Mouse (Mus musculus) forebrain, embryonic 15.5 days (tissue): ENCODE data around the gene Mdga1. TPM values are rescaled to one million over a fixed set of nuclear protein-coding genes. Genes with fewer than 3 reads are reported as not detected.

Experiments used
- ATAC-seq: fragments of 200-750 bp; cut with Nextera tagmentation; replicated peaks from 2 replicates; pipeline ENCODE4 v1.8.0; 2017; ENCODE audit warnings: mild to moderate bottlenecking, moderate TSS enrichment, moderate library complexity
- H3K27ac ChIP-seq: fragments of 300-500 bp; sonication (generic); replicated peaks from 2 replicates; pipeline ENCODE4 v1.5.1; 2015; ENCODE audit warnings: mild to moderate bottlenecking, inconsistent platforms
- H3K27me3 ChIP-seq: fragments of 300-500 bp; sonication (generic); 2 replicates; pipeline ENCODE4 v1.6.1; 2015; ENCODE audit warnings: inconsistent platforms
- H3K36me3 ChIP-seq: fragments of 300-500 bp; sonication (generic); 2 replicates; pipeline ENCODE4 v1.6.1; 2015; ENCODE audit warnings: mild to moderate bottlenecking, inconsistent platforms
- H3K4me1 ChIP-seq: fragments of 300-500 bp; sonication (generic); 2 replicates; pipeline ENCODE4 v1.6.1; 2015; ENCODE audit warnings: inconsistent platforms
- H3K4me2 ChIP-seq: fragments of 300-500 bp; sonication (generic); replicated peaks from 2 replicates; pipeline ENCODE4 v1.6.1; 2015; ENCODE audit warnings: mild to moderate bottlenecking, inconsistent platforms
- H3K4me3 ChIP-seq: fragments of 300-500 bp; sonication (generic); 2 replicates; pipeline ENCODE4 v1.5.1; 2015; ENCODE audit warnings: mild to moderate bottlenecking, inconsistent platforms
- H3K9ac ChIP-seq: fragments of 300-500 bp; sonication (generic); replicated peaks from 2 replicates; pipeline ENCODE4 v1.6.1; 2015; ENCODE audit warnings: mild to moderate bottlenecking, inconsistent platforms
- H3K9me3 ChIP-seq: fragments of 300-500 bp; sonication (generic); 2 replicates; pipeline ENCODE4 v1.6.1; 2016; ENCODE audit warnings: inconsistent platforms
- WGBS: fragments of 180-500 bp; shearing (Covaris S2); methylation state at CpG from one replicate; pipeline ENCODE4 v1.1.7; 2015; ENCODE audit warnings: mixed read lengths; 5-methylcytosine and 5-hydroxymethylcytosine counted together
- polyA plus RNA-seq: library from polyadenylated mRNA; unstranded; fragments of >200 nt; fragmentation: Nextera tagmentation; extraction: Ambion mirVana; gene quantifications from 2 replicates; pipeline ENCODE4 v1.2.1, GENCODE M21; 2015

The Mdga1 gene
- polyA plus RNA-seq, 1 experiment from 2014 or later, result 13.4 TPM

DNA sequence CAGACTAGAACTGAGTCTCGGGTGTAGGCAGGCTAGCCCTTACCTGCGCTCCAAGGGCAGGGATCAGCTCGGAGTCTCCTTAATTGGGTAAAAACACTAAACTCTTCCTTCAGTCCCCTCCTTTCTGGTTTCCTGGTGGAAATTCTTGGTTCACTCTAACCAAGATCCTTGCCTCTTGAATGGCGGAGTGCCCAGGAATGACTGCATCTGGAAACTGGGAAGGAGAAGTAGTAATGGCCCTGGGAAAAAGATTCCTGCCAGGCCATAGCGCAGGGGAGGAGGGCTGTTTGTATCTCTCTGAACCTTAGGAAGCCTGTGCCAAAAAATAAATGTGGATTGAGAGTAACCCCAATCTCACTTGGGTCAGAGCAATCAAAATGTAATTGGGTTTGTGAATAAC lies 30.9 kb downstream of the Mdga1 start:
- Histone ChIP-seq H3K9ac (no peak overlapping the region), H3K4me3 (no peak overlapping the region), H3K9me3 (no peaks in the 10 kb centered on the region), H3K36me3 (no peaks in the 10 kb centered on the region), H3K4me2 (no peak overlapping the region), H3K4me1 (no peaks in the 10 kb centered on the region), H3K27me3 (peaks cover 19% of the 10 kb centered on the region; the same call in 1 of the 2 replicates), H3K27ac (no peak overlapping the region)
- no peak for ATAC-seq
- WGBS, result 87% methylated on average over 5 of the region's 5 CpGs

DNA sequence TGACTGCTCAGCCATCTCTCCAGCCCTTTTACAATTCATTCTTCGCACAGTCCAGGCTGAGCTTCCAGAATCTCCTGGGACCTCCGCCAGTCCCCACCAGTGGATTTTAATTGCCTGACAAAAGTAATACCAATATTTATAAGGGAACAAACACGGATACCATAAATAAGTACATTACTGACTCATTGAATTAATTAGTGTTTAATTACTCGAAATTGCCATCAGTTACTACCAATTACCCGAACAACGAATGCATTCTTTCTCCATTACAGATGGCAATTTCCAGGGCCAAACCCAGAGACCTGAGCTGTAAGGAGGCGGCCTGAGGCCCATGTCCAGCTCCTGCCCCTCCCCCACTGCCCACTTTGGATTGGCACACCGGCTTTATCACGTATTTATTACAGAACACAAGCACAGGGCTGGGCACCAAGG lies 32.5 kb downstream of the Mdga1 start:
- H3K27ac ChIP-seq, result no peak overlapping the region
- H3K4me2 ChIP-seq, result no peak overlapping the region
- ATAC-seq, result peak; percentile 72
- no peak overlapping the region for H3K9ac ChIP-seq
- H3K9me3 ChIP-seq, result no peaks in the 10 kb centered on the region
- peaks cover 24% of the 10 kb centered on the region; the same call in 1 of the 2 replicates for H3K27me3 ChIP-seq
- H3K4me1 ChIP-seq, result no peaks in the 10 kb centered on the region
- 41% methylated on average over 9 of the region's 9 CpGs for WGBS
- H3K36me3 ChIP-seq, result no peaks in the 10 kb centered on the region
- no peak overlapping the region for H3K4me3 ChIP-seq

DNA sequence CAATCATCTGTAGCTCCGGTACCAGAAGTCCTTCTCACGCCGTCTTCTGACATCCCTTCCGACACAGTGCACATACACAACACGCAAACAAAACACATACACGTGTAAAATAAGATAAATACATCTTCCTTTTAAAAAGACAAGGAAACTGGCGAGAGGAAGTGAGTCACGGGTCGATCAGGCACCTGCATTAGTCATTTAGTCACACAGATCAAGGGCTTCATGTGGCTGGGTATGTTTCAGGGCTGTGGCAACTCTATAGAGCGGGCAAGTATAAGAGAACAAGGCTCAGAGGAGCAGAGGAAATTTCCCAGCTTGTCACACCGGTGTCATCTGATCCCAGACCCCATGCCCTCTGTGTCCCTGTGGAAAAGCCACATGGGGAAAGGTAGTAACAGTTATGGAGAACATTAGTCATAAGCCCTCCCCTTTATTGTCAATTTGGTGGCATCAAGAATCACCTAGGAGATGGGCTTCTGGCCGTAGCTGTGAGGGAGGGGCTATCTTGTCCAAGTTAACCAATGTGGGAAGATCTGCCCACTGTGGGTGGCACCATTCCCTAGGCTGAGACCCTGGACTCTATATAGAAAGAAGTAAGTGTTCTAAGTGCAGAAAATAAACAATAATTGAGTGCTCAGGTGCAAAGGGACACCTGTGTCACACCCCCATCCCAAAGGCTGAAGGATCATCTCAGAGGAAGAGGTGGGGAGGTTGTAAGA lies 35.6 kb downstream of the Mdga1 start:
- H3K27me3 ChIP-seq, result peaks cover 25% of the 10 kb centered on the region; the same call in 1 of the 2 replicates
- no peaks in the 10 kb centered on the region for H3K36me3 ChIP-seq
- 91% methylated on average over 12 of the region's 12 CpGs for WGBS
- H3K4me1 ChIP-seq, result peaks cover 6% of the 10 kb centered on the region
- no peak for ATAC-seq
- H3K27ac ChIP-seq, result no peak overlapping the region
- no peaks in the 10 kb centered on the region for H3K9me3 ChIP-seq
- H3K4me3 ChIP-seq, result no peak overlapping the region
- H3K4me2 ChIP-seq, result no peak overlapping the region
- H3K9ac ChIP-seq, result no peak overlapping the region

DNA sequence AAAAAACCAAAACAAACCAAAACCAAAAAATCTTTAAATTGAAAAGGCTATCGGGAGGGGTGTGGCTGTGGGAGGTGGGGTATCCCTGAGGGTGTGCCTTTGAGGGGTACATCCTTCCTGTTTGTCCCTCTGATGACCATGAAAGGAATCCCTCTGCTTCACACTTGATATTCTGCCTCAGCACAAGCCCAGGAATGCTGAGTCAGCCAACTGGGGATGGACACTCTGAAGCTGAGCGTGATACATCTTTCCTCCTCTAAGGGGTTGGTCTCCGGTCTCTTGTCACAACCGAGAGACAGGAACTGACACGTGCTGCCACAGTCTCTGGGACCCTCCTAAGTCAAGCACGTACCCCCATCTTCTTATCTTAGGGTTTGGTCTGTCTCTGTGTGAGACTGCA lies 37.1 kb downstream of the Mdga1 start:
- Histone ChIP-seq H3K9ac (no peak overlapping the region), H3K27ac (no peak overlapping the region), H3K27me3 (peaks cover 20% of the 10 kb centered on the region; the same call in 1 of the 2 replicates), H3K36me3 (no peaks in the 10 kb centered on the region), H3K4me2 (no peak overlapping the region), H3K9me3 (no peaks in the 10 kb centered on the region), H3K4me3 (no peak overlapping the region), H3K4me1 (peaks cover 21% of the 10 kb centered on the region)
- WGBS, result 94% methylated on average over 6 of the region's 6 CpGs
- no peak for ATAC-seq

DNA sequence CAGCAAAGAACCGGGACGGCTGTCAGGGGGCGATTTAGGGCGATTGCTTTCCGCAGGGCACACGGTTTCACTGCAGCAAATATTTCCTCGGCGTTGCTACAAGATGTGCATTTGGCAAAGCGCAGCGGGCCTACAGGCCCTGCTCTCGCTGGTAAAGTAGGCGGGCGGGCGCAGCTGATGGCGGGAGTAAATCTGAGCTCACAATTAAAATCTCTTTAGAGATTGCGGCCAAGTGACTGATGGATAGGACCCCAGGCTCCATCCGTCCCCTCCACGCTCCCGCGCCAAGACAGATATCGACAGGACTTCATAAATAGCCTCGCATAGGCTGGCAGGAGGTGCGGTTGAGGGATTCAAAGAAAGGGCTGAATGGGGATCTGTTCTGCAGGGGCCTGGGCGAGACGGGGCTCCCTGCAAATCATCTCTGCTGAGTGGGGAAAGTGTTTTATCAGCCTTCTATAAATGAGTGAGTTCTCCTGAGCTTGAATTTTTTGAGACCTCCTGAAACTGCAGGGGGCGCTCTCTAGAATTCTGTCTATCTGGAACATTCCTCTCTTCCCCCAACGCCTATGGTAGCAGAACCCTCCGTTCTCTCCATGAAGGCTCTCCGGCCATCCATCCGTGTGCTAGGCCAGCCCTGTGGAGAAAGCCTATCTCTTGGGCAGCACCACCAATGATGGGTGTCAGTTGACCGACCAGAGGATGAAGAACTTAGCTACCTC lies 38.5 kb downstream of the Mdga1 start:
- H3K9ac ChIP-seq, result no peak overlapping the region
- no peak overlapping the region for H3K4me2 ChIP-seq
- H3K27me3 ChIP-seq, result peaks cover 18% of the 10 kb centered on the region; the same call in 1 of the 2 replicates
- 82% methylated on average over 31 of the region's 31 CpGs for WGBS
- peaks cover 21% of the 10 kb centered on the region for H3K4me1 ChIP-seq
- no peaks in the 10 kb centered on the region for H3K9me3 ChIP-seq
- ATAC-seq, result no peak
- no peaks in the 10 kb centered on the region for H3K36me3 ChIP-seq
- H3K27ac ChIP-seq, result no peak overlapping the region
- no peak overlapping the region for H3K4me3 ChIP-seq

DNA sequence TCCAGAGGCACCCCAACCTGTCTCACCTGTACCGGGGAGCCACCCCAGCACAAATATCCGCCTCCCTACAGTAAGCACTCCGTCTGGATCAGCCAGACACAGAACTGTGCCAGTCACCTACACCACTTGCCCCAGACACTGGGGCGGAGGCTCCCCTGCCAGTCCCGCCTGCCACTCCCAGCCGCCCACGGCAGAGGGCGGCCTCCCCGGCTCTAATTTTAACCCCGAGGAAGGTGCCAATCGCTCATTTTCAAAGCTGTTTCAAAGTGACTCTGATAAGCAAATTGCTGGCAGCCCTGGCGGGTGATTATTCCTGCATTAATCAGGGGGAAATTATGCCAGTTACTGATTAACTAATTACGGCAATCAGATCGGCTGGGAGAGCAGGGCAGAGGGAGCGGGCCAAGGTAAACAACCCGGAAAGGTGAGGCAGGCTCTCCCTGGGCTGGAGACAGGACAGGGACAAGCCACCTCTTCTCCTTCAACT lies 41.1 kb downstream of the Mdga1 start:
- H3K9me3 ChIP-seq, result no peaks in the 10 kb centered on the region
- no peak overlapping the region for H3K9ac ChIP-seq
- peaks cover 11% of the 10 kb centered on the region; the same call in 1 of the 2 replicates for H3K27me3 ChIP-seq
- WGBS, result 31% methylated on average over 16 of the region's 16 CpGs
- peaks cover 29% of the 10 kb centered on the region for H3K4me1 ChIP-seq
- no peaks in the 10 kb centered on the region for H3K36me3 ChIP-seq
- H3K4me3 ChIP-seq, result no peak overlapping the region
- 0 out of 2 replicates have a peak overlapping the region, but pooled peaks have one; percentile 8 for H3K27ac ChIP-seq
- H3K4me2 ChIP-seq, result no peak overlapping the region
- peak; percentile 49; the same call in 1 of the 2 replicates for ATAC-seq

DNA sequence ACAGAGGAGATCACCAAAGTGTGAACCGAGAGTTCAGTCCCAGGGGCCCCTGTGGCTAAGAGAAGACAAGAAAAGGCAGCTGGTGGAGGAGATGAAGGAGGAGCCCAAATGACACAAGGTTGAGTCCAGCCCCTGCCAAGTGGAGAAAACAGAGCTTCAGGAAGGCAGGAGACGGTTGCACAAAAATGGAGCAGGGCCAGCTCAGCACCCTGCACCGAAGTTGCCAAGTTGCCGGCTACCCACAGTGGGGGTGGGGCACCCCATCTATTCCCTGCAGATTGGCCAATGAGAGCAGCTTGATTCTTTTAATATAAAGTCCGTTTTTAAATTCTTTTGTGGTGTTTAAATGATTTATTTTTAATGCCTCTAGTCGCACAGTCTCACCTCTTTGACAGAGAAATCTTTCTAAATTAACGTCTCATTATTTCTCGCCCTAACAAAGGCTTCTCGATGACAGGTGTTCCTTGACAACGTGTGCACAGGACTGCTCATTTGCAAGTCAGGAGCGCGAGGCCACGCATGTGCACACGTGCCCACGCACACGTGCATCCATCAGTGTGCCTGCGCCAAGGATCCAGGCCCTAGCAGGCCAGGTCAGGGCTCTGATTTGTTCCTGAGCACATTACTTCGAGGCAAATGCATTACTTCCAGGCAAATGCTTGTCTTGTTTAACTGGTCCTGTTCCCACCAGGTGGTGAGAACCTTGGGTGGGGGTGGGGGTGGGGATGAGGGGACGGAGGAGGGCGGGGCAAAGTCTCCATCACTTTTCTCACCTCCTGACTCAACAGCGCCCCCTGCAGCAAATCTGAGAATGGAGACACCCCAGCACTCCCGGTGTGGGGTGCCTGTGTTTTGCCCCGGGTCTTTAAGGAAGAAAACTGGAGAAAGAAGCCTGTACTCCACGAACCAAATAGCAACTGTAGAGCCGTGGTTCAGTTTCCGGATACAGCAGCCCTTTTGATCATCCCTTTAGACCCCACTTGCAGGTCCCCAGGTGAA lies 44.0 kb downstream of the Mdga1 start:
- no peak overlapping the region for H3K4me3 ChIP-seq
- H3K9ac ChIP-seq, result no peak overlapping the region
- 44% methylated on average over 26 of the region's 26 CpGs for WGBS
- no peaks in the 10 kb centered on the region for H3K9me3 ChIP-seq
- ATAC-seq, result peak; percentile 53; the same call in 1 of the 2 replicates
- no peak overlapping the region for H3K4me2 ChIP-seq
- H3K27me3 ChIP-seq, result peaks cover 6% of the 10 kb centered on the region; the same call in 1 of the 2 replicates
- H3K27ac ChIP-seq, result peak overlapping the region; percentile 53; the same call in 1 of the 2 replicates
- no peaks in the 10 kb centered on the region for H3K36me3 ChIP-seq
- peaks cover 29% of the 10 kb centered on the region for H3K4me1 ChIP-seq

DNA sequence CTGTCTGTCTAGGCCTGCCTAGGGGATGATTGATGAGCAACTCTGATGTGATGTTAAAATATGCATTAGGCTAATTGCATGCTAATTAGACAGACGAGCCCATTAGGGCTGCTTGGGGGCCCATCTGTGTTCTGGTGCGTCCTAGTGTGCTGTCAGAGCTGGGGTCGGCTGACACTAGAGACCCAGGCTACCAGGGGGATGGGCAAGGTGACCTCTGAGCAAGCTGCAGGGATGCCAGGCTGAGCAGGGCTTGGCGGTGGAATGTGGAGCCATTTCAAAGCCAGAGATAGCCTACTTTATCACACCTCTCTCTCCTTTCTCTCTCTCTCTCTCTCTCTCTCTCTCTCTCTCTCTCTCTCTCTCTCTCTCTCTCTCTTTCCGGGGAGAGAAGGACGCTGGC lies 49.8 kb downstream of the Mdga1 start:
- no peak overlapping the region for H3K9ac ChIP-seq
- no peak for ATAC-seq
- 30% methylated on average over 6 of the region's 6 CpGs for WGBS
- H3K4me3 ChIP-seq, result no peak overlapping the region
- H3K27me3 ChIP-seq, result no peaks in the 10 kb centered on the region
- no peak overlapping the region for H3K4me2 ChIP-seq
- H3K4me1 ChIP-seq, result peaks cover 33% of the 10 kb centered on the region
- no peaks in the 10 kb centered on the region for H3K9me3 ChIP-seq
- no peak overlapping the region for H3K27ac ChIP-seq
- H3K36me3 ChIP-seq, result no peaks in the 10 kb centered on the region

DNA sequence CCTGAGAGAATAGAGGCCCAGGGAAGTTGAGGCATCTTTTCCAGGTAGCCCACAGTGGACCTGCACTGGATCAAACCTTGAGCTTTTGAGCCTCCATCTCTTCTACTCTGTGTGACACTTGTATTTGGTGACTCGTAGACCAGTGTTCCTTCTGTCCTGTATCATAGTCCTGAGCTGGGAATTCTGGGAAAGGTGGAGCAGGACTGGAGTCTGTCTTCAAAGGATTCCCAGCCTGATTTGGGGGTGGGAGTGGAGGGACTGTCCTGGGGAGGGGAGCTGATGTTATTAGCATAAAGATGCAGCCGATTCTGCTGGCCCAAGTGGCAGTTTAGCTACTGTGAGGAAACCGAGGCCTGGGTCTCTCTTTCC lies 50.4 kb downstream of the Mdga1 start:
- Histone ChIP-seq H3K4me3 (no peak overlapping the region), H3K4me1 (peaks cover 33% of the 10 kb centered on the region), H3K27me3 (no peaks in the 10 kb centered on the region), H3K36me3 (no peaks in the 10 kb centered on the region), H3K9ac (no peak overlapping the region), H3K9me3 (no peaks in the 10 kb centered on the region), H3K27ac (peak overlapping the region; percentile 24; the same call in 1 of the 2 replicates), H3K4me2 (no peak overlapping the region)
- no peak for ATAC-seq
- 54% methylated on average over 3 of the region's 3 CpGs for WGBS

DNA sequence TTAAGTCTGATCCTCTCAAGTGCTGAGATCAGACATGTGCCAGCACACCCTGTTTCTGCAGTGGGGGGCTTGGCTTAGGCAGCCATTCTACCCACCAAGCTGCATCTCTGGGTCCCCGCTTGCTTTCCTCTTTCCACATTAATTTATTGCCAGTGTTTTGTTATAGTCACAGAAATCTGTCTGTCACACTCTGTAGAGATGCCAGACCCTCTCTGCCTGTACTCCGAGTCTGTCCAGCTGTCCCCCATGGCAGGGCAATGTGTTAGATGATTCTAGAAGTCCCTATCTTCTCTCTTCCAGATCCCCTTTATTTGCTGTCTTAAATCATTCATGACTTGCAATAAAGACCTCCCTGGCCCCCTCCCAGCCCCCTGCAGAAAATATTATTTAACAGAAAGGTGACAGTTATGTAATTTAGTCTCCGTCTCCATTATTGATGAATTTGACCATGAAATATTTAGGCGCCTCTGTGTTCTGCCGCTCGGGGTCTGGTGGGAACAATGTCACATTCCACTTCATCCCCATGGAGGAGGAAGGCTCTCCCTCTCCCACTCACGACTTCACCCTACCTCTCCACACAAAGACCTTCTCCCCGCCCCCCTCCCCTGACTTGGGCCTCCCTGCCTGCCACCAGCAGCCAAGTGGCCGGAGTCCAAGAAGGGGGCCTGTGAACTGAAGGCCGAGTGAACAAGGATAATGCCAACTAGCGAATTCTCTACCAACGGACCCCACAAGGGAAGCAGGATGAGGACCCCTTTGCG lies 50.9 kb downstream of the Mdga1 start:
- H3K36me3 ChIP-seq, result no peaks in the 10 kb centered on the region
- peaks cover 33% of the 10 kb centered on the region for H3K4me1 ChIP-seq
- H3K9ac ChIP-seq, result no peak overlapping the region
- H3K4me2 ChIP-seq, result no peak overlapping the region
- H3K9me3 ChIP-seq, result no peaks in the 10 kb centered on the region
- peak overlapping the region; percentile 24; the same call in 1 of the 2 replicates for H3K27ac ChIP-seq
- WGBS, result 35% methylated on average over 13 of the region's 13 CpGs
- no peaks in the 10 kb centered on the region for H3K27me3 ChIP-seq
- no peak overlapping the region for H3K4me3 ChIP-seq
- ATAC-seq, result no peak

DNA sequence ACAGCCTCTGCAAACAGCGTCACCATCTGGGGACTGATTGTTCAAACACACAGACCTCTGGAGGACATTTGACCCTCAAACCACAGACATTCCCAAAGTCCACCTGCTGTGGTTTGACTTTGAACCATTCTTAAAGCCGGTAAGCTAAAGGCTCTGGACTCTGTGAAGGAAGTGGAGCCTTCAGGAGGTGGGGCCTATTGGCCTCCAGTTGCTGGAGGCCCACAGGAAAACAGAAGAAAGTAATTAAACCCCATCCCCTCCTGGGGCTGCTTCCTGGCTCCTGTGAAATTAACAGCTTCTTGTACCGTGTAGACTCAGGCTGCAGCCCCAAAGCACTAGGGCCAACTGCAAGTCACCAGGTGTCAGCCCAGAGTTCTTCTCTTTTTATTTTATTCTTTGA lies 52.9 kb downstream of the Mdga1 start:
- H3K9ac ChIP-seq, result no peak overlapping the region
- H3K4me2 ChIP-seq, result no peak overlapping the region
- H3K27ac ChIP-seq, result no peak overlapping the region
- WGBS, result 24% methylated on average over 3 of the region's 3 CpGs
- no peaks in the 10 kb centered on the region for H3K9me3 ChIP-seq
- no peaks in the 10 kb centered on the region for H3K27me3 ChIP-seq
- H3K4me1 ChIP-seq, result peaks cover 33% of the 10 kb centered on the region
- no peak overlapping the region for H3K4me3 ChIP-seq
- no peak for ATAC-seq
- no peaks in the 10 kb centered on the region for H3K36me3 ChIP-seq
